Mouse (Mus musculus): Measurements from ENCODE around the gene Ppp3ca. TPM values are rescaled to one million over a fixed set of nuclear protein-coding genes. Genes with fewer than 3 reads are reported as not detected.

The Ppp3ca gene
- polyA plus RNA-seq (2012; rRNA removed; ENCODE audit: low replicate concordance): 12.3 and 23.9 TPM in 2 replicates

DNA sequence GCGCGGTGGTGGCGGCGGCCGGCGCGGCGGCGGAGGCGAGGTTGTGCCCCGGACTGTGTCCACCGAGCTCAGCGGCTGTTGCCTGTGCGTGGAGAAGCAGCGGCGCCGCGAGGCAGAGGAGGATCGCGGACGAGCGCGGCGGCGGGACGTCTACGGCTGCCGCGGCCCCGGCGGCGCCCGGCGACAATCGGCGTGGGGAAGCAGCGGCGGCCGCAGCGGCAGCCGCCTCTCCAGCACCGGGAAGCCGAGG, at the start of gene Ppp3ca:
TSS of gene Ppp3ca (plus strand) at position 15 of the 250 bp plus-strand sequence.

Data from duodenum, adult 2 months (tissue).